18 mouse cellular contexts compared by ENCODE assay signal in genomic region chr5:118760986-118761385, GRCm38 (mm10).
"Had no signal": no experiment of that assay in that cellular context is flagged by ENCODE, and none has a peak within 500 bp of the region (broad histone marks: within the 10 kb centered on the region; RNA-seq: fewer than 3 reads in every experiment).

No protein-coding gene starts in this region.

- H3K27ac ChIP-seq: midbrain, embryonic 10.5 days; midbrain, embryonic 12.5 days; neural tube, embryonic 13.5 days; neural tube, embryonic 15.5 days; stomach, embryonic 15.5 days; stomach, postnatal 0 days had no signal

- ATAC-seq: midbrain, embryonic 16.5 days had no signal

- H3K27me3 ChIP-seq: midbrain, embryonic 12.5 days; neural tube, embryonic 13.5 days; neural tube, embryonic 15.5 days; stomach, embryonic 15.5 days had no signal

- DNase-seq: lung, adult 18-20 months; lung, embryonic 14.5 days; lung, postnatal 10 days; lung, postnatal 4 days; midbrain, embryonic 14.5 days; retina, postnatal 1 day; right cerebral cortex, adult 18-20 months; thymus, adult 2 months; thymus, postnatal 25 days; thymus, postnatal 4 days had no signal

- H3K4me3 ChIP-seq: midbrain, embryonic 10.5 days; midbrain, embryonic 12.5 days; myocyte; neural tube, embryonic 13.5 days; neural tube, embryonic 15.5 days; stomach, embryonic 15.5 days had no signal

- H3K4me1 ChIP-seq: midbrain, embryonic 12.5 days; neural tube, embryonic 13.5 days; neural tube, embryonic 15.5 days; stomach, embryonic 15.5 days had no signal

- H3K9ac ChIP-seq: lung, embryonic 14.5 days; midbrain, embryonic 12.5 days; neural tube, embryonic 13.5 days; neural tube, embryonic 15.5 days; stomach, embryonic 15.5 days had no signal

- H3K9me3 ChIP-seq: midbrain, embryonic 10.5 days; midbrain, embryonic 12.5 days; neural tube, embryonic 13.5 days; neural tube, embryonic 15.5 days; stomach, embryonic 15.5 days had no signal

- H3K4me2 ChIP-seq: lung, embryonic 14.5 days; midbrain, embryonic 12.5 days; neural tube, embryonic 13.5 days; neural tube, embryonic 15.5 days; stomach, embryonic 15.5 days had no signal
